Mouse (Mus musculus): ENCODE data around the gene Tns4.

GRCm38 (mm10) chr11:99019844-99020243 lies 69.3 kb downstream of the Tns4 start:
- no peak for TF ChIP-seq CTCF (IDR thresholded peaks at IDR 0.05; ENCODE audit: low read depth)
- no peak for TF ChIP-seq EP300 (IDR thresholded peaks at IDR 0.05; ENCODE audit: low read depth)
